Mouse (Mus musculus) embryonic facial prominence, embryonic 13.5 days (tissue): ENCODE results near the gene Nicn1. TPM values are rescaled to one million over a fixed set of nuclear protein-coding genes. Genes with fewer than 3 reads are reported as not detected.
"Not testable (repeated sequence)": the region's sequence is repeated elsewhere in the genome, so short reads cannot be mapped to it uniquely, and the experiment has no call there.

Experiments
- ATAC-seq: fragments of 200-750 bp; cut with Nextera tagmentation; 2 replicates; pipeline ENCODE4 v1.8.0; 2017; ENCODE audit warnings: low read depth; ENCODE audit not compliant: insufficient number of reproducible peaks, insufficient read depth, low FRiP score, low TSS enrichment
- H3K27ac ChIP-seq: fragments of 300-500 bp; sonication (generic); 2 replicates; pipeline ENCODE4 v1.5.1; 2015; ENCODE audit warnings: moderate library complexity, mild to moderate bottlenecking, inconsistent platforms
- H3K27me3 ChIP-seq: fragments of 300-500 bp; sonication (generic); 2 replicates; pipeline ENCODE4 v1.6.1; 2015; ENCODE audit warnings: mild to moderate bottlenecking, inconsistent platforms
- H3K36me3 ChIP-seq: fragments of 300-500 bp; sonication (generic); 2 replicates; pipeline ENCODE4 v1.6.1; 2015; ENCODE audit warnings: mild to moderate bottlenecking, inconsistent platforms
- H3K4me1 ChIP-seq: fragments of 300-500 bp; sonication (generic); 2 replicates; pipeline ENCODE4 v1.6.1; 2015; ENCODE audit warnings: inconsistent platforms
- H3K4me2 ChIP-seq: fragments of 300-500 bp; sonication (generic); 2 replicates; pipeline ENCODE4 v1.6.1; 2015; ENCODE audit warnings: moderate library complexity, mild to moderate bottlenecking, inconsistent platforms
- H3K4me3 ChIP-seq: fragments of 300-500 bp; sonication (generic); 2 replicates; pipeline ENCODE4 v1.5.1; 2015; ENCODE audit warnings: mild to moderate bottlenecking, inconsistent platforms
- H3K9ac ChIP-seq: fragments of 300-500 bp; sonication (generic); 2 replicates; pipeline ENCODE4 v1.6.1; 2015; ENCODE audit warnings: mild to moderate bottlenecking, inconsistent platforms
- H3K9me3 ChIP-seq: fragments of 300-500 bp; sonication (generic); 2 replicates; pipeline ENCODE4 v1.6.1; 2016; ENCODE audit warnings: inconsistent platforms
- WGBS: fragments of 180-500 bp; shearing (Covaris S2); methylation state at CpG from one replicate; pipeline ENCODE4 v1.1.7; 2015; ENCODE audit warnings: mixed read lengths; 5-methylcytosine and 5-hydroxymethylcytosine counted together
- polyA plus RNA-seq: library from polyadenylated mRNA; unstranded; fragments of >200 nt; fragmentation: Nextera tagmentation; extraction: Ambion mirVana; gene quantifications from 2 replicates; pipeline ENCODE4 v1.2.1, GENCODE M21; 2015

The Nicn1 gene
- polyA plus RNA-seq, 1 experiment from 2014 or later = 48.9 TPM

GRCm38 (mm10) chr9:108280071-108280828 lies 10.0 kb upstream of the Nicn1 start:
- Histone ChIP-seq H3K27ac (0 out of 2 replicates have a peak overlapping the region, but pooled peaks have one; percentile 8), H3K4me2 (no peak overlapping the region), H3K4me1 (peaks cover 8% of the 10 kb centered on the region; the same call in 1 of the 2 replicates), H3K36me3 (no peaks in the 10 kb centered on the region), H3K27me3 (no peaks in the 10 kb centered on the region), H3K4me3 (no peak overlapping the region), H3K9ac (no peak overlapping the region), H3K9me3 (no peaks in the 10 kb centered on the region)
- WGBS = 36% methylated on average over 8 of the region's 8 CpGs
- ATAC-seq = no peak

GRCm38 (mm10) chr9:108284410-108284809 lies 5.8 kb upstream of the Nicn1 start:
- H3K27me3 ChIP-seq = no peaks in the 10 kb centered on the region
- no peaks in the 10 kb centered on the region for H3K9me3 ChIP-seq
- no peak overlapping the region for H3K9ac ChIP-seq
- no peak overlapping the region for H3K4me2 ChIP-seq
- H3K36me3 ChIP-seq = no peaks in the 10 kb centered on the region
- no peak for ATAC-seq
- WGBS = 14% methylated on average over 6 of the region's 6 CpGs
- no peak overlapping the region for H3K4me3 ChIP-seq
- no peak overlapping the region for H3K27ac ChIP-seq
- H3K4me1 ChIP-seq = peaks cover 8% of the 10 kb centered on the region; the same call in 1 of the 2 replicates

- H3K9ac ChIP-seq, H3K4me3 ChIP-seq, H3K36me3 ChIP-seq, H3K9me3 ChIP-seq, H3K4me2 ChIP-seq, ATAC-seq, H3K4me1 ChIP-seq, H3K27ac ChIP-seq, H3K27me3 ChIP-seq: not testable (repeated sequence)
- 82% methylated on average over 6 of the region's 6 CpGs for WGBS
Observed at GRCm38 (mm10) chr9:108287526-108288238, 2.5 kb upstream of the Nicn1 start.

- ATAC-seq = no peak
- 68% methylated on average over 2 of the region's 2 CpGs for WGBS
- peak overlapping the region; percentile 86; the same call in 1 of the 2 replicates for H3K27ac ChIP-seq
- H3K9me3 ChIP-seq = no peaks in the 10 kb centered on the region
- no peak overlapping the region for H3K9ac ChIP-seq
- H3K4me1 ChIP-seq = peaks cover 8% of the 10 kb centered on the region
- no peaks in the 10 kb centered on the region for H3K27me3 ChIP-seq
- H3K4me3 ChIP-seq = peak overlapping the region; percentile 60; the same call in 1 of the 2 replicates
- peak overlapping the region; percentile 70; the same call in 1 of the 2 replicates for H3K4me2 ChIP-seq
- H3K36me3 ChIP-seq = peaks cover 11% of the 10 kb centered on the region; the same call in 1 of the 2 replicates
Observed at GRCm38 (mm10) chr9:108289347-108289746, 882 bp upstream of the Nicn1 start.

GRCm38 (mm10) chr9:108290773-108291172 lies 544 bp downstream of the Nicn1 start:
- 51% methylated on average over 6 of the region's 6 CpGs for WGBS
- no peak for ATAC-seq
- peak overlapping the region; percentile 60 for H3K4me3 ChIP-seq
- no peak overlapping the region; the same call in 1 of the 2 replicates for H3K27ac ChIP-seq
- no peaks in the 10 kb centered on the region for H3K9me3 ChIP-seq
- H3K27me3 ChIP-seq = no peaks in the 10 kb centered on the region
- H3K4me2 ChIP-seq = peak overlapping the region; percentile 70
- peaks cover 25% of the 10 kb centered on the region for H3K36me3 ChIP-seq
- peaks cover 8% of the 10 kb centered on the region for H3K4me1 ChIP-seq
- H3K9ac ChIP-seq = peak overlapping the region; percentile 68

GRCm38 (mm10) chr9:108296453-108297355 lies 6.5 kb downstream of the Nicn1 start, which contains the start of gene Amt:
Gene Amt, plus strand, starts transcription at chr9:108296853.
- H3K4me2 ChIP-seq = peak within 1 kb of the TSS; percentile 40
- peak within 1 kb of the TSS; percentile 46 for H3K9ac ChIP-seq
- peaks cover 42% of the 10 kb centered on the region for H3K36me3 ChIP-seq
- no peaks in the 10 kb centered on the region for H3K9me3 ChIP-seq
- 16% methylated on average over 18 of the region's 18 CpGs for WGBS
- peaks cover 6% of the 10 kb centered on the region; the same call in 1 of the 2 replicates for H3K4me1 ChIP-seq
- peak within 1 kb of the TSS; percentile 22 for H3K4me3 ChIP-seq
- H3K27me3 ChIP-seq = no peaks in the 10 kb centered on the region
- H3K27ac ChIP-seq = no peak within 1 kb of the TSS
- ATAC-seq = no peak

GRCm38 (mm10) chr9:108301853-108302252 lies 11.6 kb downstream of the Nicn1 start:
- Histone ChIP-seq H3K27me3 (no peaks in the 10 kb centered on the region), H3K36me3 (peaks cover 42% of the 10 kb centered on the region), H3K4me3 (no peak overlapping the region), H3K4me2 (no peak overlapping the region), H3K9me3 (no peaks in the 10 kb centered on the region), H3K4me1 (peaks cover 6% of the 10 kb centered on the region), H3K27ac (no peak overlapping the region), H3K9ac (no peak overlapping the region)
- 84% methylated on average over 3 of the region's 3 CpGs for WGBS
- ATAC-seq = no peak

- H3K27me3 ChIP-seq = no peaks in the 10 kb centered on the region
- H3K36me3 ChIP-seq = peaks cover 38% of the 10 kb centered on the region
- WGBS = 88% methylated on average over 4 of the region's 4 CpGs
- peak overlapping the region; percentile 86 for H3K4me2 ChIP-seq
- no peak overlapping the region for H3K27ac ChIP-seq
- H3K4me1 ChIP-seq = peaks cover 25% of the 10 kb centered on the region
- no peaks in the 10 kb centered on the region for H3K9me3 ChIP-seq
- peak overlapping the region; percentile 89; the same call in 1 of the 2 replicates for H3K9ac ChIP-seq
- ATAC-seq = no peak
- H3K4me3 ChIP-seq = peak overlapping the region; percentile 94
Observed at GRCm38 (mm10) chr9:108304716-108305115, 14.5 kb downstream of the Nicn1 start.

- H3K27me3 ChIP-seq = no peaks in the 10 kb centered on the region
- peak overlapping the region; percentile 100 for H3K27ac ChIP-seq
- H3K9ac ChIP-seq = peak overlapping the region; percentile 89
- peak overlapping the region; percentile 86 for H3K4me2 ChIP-seq
- H3K36me3 ChIP-seq = peaks cover 38% of the 10 kb centered on the region
- peaks cover 25% of the 10 kb centered on the region for H3K4me1 ChIP-seq
- peak overlapping the region; percentile 94 for H3K4me3 ChIP-seq
- 4% methylated on average over 1 of the region's 1 CpGs for WGBS
- ATAC-seq = no peak
- H3K9me3 ChIP-seq = no peaks in the 10 kb centered on the region
Observed at GRCm38 (mm10) chr9:108305170-108305569, 14.9 kb downstream of the Nicn1 start.

- Histone ChIP-seq H3K27me3 (no peaks in the 10 kb centered on the region), H3K36me3 (peaks cover 31% of the 10 kb centered on the region), H3K9ac (peak within 1 kb of the TSS; percentile 98), H3K9me3 (no peaks in the 10 kb centered on the region), H3K4me3 (peak within 1 kb of the TSS; percentile 94), H3K27ac (peak within 1 kb of the TSS; percentile 100), H3K4me1 (peaks cover 27% of the 10 kb centered on the region), H3K4me2 (peak within 1 kb of the TSS; percentile 86)
- peak; percentile 98 for ATAC-seq
- under 1% methylated on average over 78 of the region's 81 CpGs for WGBS
Observed at GRCm38 (mm10) chr9:108305629-108306520, 15.6 kb downstream of the Nicn1 start, which contains the start of the genes Rhoa and Tcta. Gene Rhoa, plus strand, starts transcription at chr9:108306129. Gene Tcta, minus strand, starts transcription at chr9:108306160.
